Mouse (Mus musculus) erythroblast, embryonic 14.5 days (primary cell): Measurements from ENCODE around the gene Sumf1.

Experiments used
- GATA1 ChIP-seq: IDR thresholded peaks from 2 replicates; pipeline ENCODE4 v1.6.1; 2012; ENCODE audit warnings: low read length, inconsistent platforms, mixed read lengths
- TAL1 ChIP-seq: IDR thresholded peaks from 3 replicates; pipeline ENCODE4 v1.6.1; 2012; ENCODE audit warnings: low read length, inconsistent platforms, mixed read lengths

GRCm38 (mm10) chr6:108222435-108222834, 37.1 kb upstream of the Sumf1 start:
- TF ChIP-seq GATA1, result no peak
- TF ChIP-seq TAL1, result no peak
